Mouse (Mus musculus) small intestine, adult 2 months (tissue): ENCODE measurements around the gene Dennd2d. TPM values are rescaled to one million over a fixed set of nuclear protein-coding genes. Genes with fewer than 3 reads are reported as not detected.

Source experiments
- H3K27ac ChIP-seq: fragments of 200-500 bp; 2 replicates; pipeline ENCODE4 v1.5.1; 2012; ENCODE audit warnings: low read depth, low read length, control low read depth, inconsistent platforms; ENCODE audit not compliant: insufficient read depth
- H3K27me3 ChIP-seq: fragments of 200-500 bp; 2 replicates; pipeline ENCODE4 v1.6.1; 2012; ENCODE audit warnings: mild to moderate bottlenecking, moderate library complexity, low read length, inconsistent platforms; ENCODE audit not compliant: control insufficient read depth, insufficient read depth
- H3K36me3 ChIP-seq: fragments of 200-500 bp; 2 replicates; pipeline ENCODE4 v1.6.1; 2012; ENCODE audit warnings: mild to moderate bottlenecking, low read length, control low read depth, inconsistent platforms; ENCODE audit not compliant: control insufficient read depth, insufficient read depth
- H3K4me1 ChIP-seq: fragments of 200-500 bp; 2 replicates; pipeline ENCODE4 v1.6.1; 2012; ENCODE audit warnings: low read length, inconsistent platforms, mixed read lengths; ENCODE audit not compliant: control insufficient read depth, insufficient read depth, insufficient read length
- H3K4me3 ChIP-seq: fragments of 200-500 bp; 2 replicates; pipeline ENCODE4 v1.5.1; 2012; ENCODE audit warnings: low read depth, mild to moderate bottlenecking, control low read depth, inconsistent platforms, low read length, moderate library complexity
- CTCF ChIP-seq: fragments of 200-500 bp; IDR thresholded peaks from 2 replicates; pipeline ENCODE4 v1.5.1; 2012; ENCODE audit warnings: low read depth, mild to moderate bottlenecking, control low read depth, inconsistent platforms, low read length, moderate library complexity, mixed read lengths; ENCODE audit not compliant: insufficient replicate concordance, insufficient read length; ENCODE audit errors: extremely low read depth
- POLR2A ChIP-seq: fragments of 200-500 bp; IDR thresholded peaks from 2 replicates; pipeline ENCODE4 v1.6.1; 2012; ENCODE audit warnings: low read depth, mild to moderate bottlenecking, control low read depth, inconsistent platforms, low read length, moderate library complexity
- WGBS: fragments of 180-500 bp; shearing (Covaris S2); methylation state at CpG from one replicate; pipeline ENCODE4 v1.1.7; 2018; 5-methylcytosine and 5-hydroxymethylcytosine counted together
- polyA plus RNA-seq: library from polyadenylated mRNA; depleted of rRNA; stranded (reverse); fragments of >200 nt; gene quantifications from 2 replicates; pipeline ENCODE4 v1.2.3, GENCODE M21; 2012

Gene Dennd2d
- polyA plus RNA-seq, 1 experiment: 16.7 TPM

DNA sequence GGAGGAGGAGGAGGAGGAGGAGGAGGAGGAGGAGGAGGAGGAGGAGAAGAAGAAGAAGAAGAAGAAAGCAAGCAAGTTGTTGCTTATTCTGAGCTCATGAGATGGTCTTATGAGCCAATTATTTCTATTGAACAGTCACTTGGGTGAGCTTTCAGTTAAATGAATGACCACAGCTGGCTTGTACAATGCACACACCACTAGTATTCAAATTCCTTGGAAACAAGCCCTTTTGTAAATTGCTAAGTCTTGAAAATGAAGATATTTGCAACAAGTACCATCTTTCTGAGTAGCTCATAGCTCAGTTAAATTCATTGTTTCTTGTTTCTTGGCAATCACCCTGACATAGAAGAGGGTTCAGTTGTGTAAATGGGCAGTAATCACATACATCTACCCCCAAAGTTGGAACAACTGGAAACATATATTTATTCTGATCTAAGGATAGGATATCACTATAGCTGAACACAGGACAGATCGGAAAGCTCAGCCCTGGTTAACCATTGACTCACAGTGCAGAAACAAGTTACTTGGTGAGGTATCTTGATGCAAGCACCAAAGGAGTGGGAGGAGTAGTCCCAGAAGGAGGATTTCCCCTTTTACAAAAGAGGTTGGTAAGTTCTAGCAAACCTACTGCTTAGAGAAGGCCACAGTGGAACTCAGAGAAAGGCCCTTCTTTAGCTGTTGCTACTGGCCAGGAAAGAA, 13.3 kb downstream of the Dennd2d start:
- no peaks in the 10 kb centered on the region for H3K27me3 ChIP-seq
- TF ChIP-seq POLR2A (no peak), CTCF (no peak)
- H3K4me3 ChIP-seq: no peak overlapping the region
- peaks cover 27% of the 10 kb centered on the region for H3K4me1 ChIP-seq
- H3K27ac ChIP-seq: peak overlapping the region; percentile 86
- H3K36me3 ChIP-seq: peaks cover 40% of the 10 kb centered on the region
- 26% methylated on average over 1 of the region's 1 CpGs for WGBS

GRCm38 (mm10) chr3:106496045-106496721, 14.0 kb downstream of the Dennd2d start:
- Histone ChIP-seq H3K4me3 (no peak overlapping the region), H3K27ac (peak overlapping the region; percentile 86), H3K4me1 (peaks cover 29% of the 10 kb centered on the region), H3K36me3 (peaks cover 42% of the 10 kb centered on the region), H3K27me3 (no peaks in the 10 kb centered on the region)
- 30% methylated on average over 4 of the region's 4 CpGs for WGBS
- TF ChIP-seq POLR2A: no peak
- TF ChIP-seq CTCF: no peak

DNA sequence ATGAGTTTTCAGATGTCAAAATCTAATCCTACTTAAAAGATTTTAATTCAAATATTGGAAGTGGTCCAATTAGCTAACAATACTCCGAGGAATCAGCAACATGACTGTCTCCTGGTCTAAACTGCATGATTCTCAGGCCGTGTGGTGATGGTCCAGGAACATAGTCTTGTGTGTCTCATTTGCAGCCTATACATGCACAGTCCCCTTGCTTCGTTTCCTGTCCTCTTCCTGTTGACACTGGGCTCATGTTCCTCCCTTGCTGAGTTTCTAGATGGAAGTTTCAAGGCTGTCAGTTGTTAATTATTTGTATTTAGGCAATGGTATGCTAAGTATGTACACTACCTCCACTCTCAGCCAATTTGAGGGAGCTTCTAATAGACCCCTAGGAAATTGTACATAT, 14.8 kb downstream of the Dennd2d start:
- Histone ChIP-seq H3K27me3 (no peaks in the 10 kb centered on the region), H3K4me1 (peaks cover 25% of the 10 kb centered on the region), H3K27ac (no peak overlapping the region), H3K36me3 (peaks cover 47% of the 10 kb centered on the region), H3K4me3 (no peak overlapping the region)
- TF ChIP-seq CTCF (no peak), POLR2A (no peak)
- WGBS: 59% methylated on average over 3 of the region's 3 CpGs

DNA sequence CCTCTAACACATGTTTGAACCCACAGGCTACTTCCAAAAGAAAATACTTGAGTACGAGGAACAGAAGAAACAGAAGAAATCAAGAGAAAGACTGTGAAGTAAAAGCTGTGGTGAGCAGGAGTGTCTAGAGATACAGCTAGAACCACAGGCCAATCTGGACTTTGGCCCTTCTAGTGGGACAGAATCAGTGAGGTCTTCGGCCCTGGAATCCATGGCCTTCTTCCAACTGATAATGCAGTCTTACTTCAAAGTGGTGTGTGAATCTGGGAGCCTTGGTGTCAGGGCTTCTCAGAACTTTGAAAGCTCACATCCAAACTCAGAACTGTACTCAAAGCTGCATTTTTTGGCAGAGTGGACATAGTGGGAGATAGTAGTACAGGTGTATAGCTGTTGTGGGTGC, 18.3 kb downstream of the Dennd2d start:
- WGBS: 36% methylated on average over 2 of the region's 2 CpGs
- H3K4me1 ChIP-seq: peaks cover 7% of the 10 kb centered on the region; the same call in 1 of the 2 replicates
- H3K27ac ChIP-seq: no peak overlapping the region
- no peaks in the 10 kb centered on the region for H3K27me3 ChIP-seq
- TF ChIP-seq POLR2A (no peak), CTCF (no peak)
- H3K36me3 ChIP-seq: peaks cover 51% of the 10 kb centered on the region
- no peak overlapping the region for H3K4me3 ChIP-seq

GRCm38 (mm10) chr3:106502892-106503291, 20.7 kb downstream of the Dennd2d start:
- Histone ChIP-seq H3K36me3 (peaks cover 45% of the 10 kb centered on the region), H3K4me1 (peaks cover 5% of the 10 kb centered on the region; the same call in 1 of the 2 replicates), H3K4me3 (no peak overlapping the region), H3K27ac (no peak overlapping the region), H3K27me3 (no peaks in the 10 kb centered on the region)
- TF ChIP-seq POLR2A (no peak), CTCF (no peak)
- 61% methylated on average over 2 of the region's 2 CpGs for WGBS

GRCm38 (mm10) chr3:106510669-106511068, 28.5 kb downstream of the Dennd2d start:
- Histone ChIP-seq H3K4me3 (no peak overlapping the region), H3K27ac (no peak overlapping the region), H3K36me3 (peaks cover 9% of the 10 kb centered on the region), H3K27me3 (no peaks in the 10 kb centered on the region), H3K4me1 (no peaks in the 10 kb centered on the region)
- TF ChIP-seq POLR2A (no peak), CTCF (no peak)
- WGBS: 71% methylated on average over 1 of the region's 1 CpGs

GRCm38 (mm10) chr3:106515016-106515415, 32.8 kb downstream of the Dennd2d start:
- H3K27ac ChIP-seq: no peak overlapping the region
- 69% methylated on average over 6 of the region's 6 CpGs for WGBS
- H3K4me3 ChIP-seq: no peak overlapping the region
- H3K36me3 ChIP-seq: peaks cover 11% of the 10 kb centered on the region
- no peaks in the 10 kb centered on the region for H3K27me3 ChIP-seq
- no peaks in the 10 kb centered on the region for H3K4me1 ChIP-seq
- no peak for TF ChIP-seq POLR2A
